Mouse (Mus musculus) CH12.LX (cell line): ENCODE measurements at regions not wholly inside any gene's neighbourhood (a gene's known extent, or its start where the extent isn't known, plus 50 kb on each side); places are given as distances from the start of the nearest gene placed in this dataset.

Experiments used
- DNase-seq: peaks from one replicate; pipeline ENCODE4 v3.0.0-alpha.2; 2013; ENCODE audit errors: extremely low read depth
- H3K27ac ChIP-seq: 2 replicates; pipeline ENCODE4 v1.5.1; 2012; ENCODE audit warnings: low read depth, mild to moderate bottlenecking, control low read depth, moderate library complexity; ENCODE audit not compliant: insufficient read depth
- H3K27me3 ChIP-seq: replicated peaks from 2 replicates; pipeline ENCODE3; 2012; ENCODE audit warnings: inconsistent platforms
- H3K36me3 ChIP-seq, 2 experiments: replicated peaks in 1 of 2; 2 replicates each; pipeline versions ENCODE3 to v1.6.1; 2012; ENCODE audit warnings: inconsistent platforms in 1 of 2, low read length in 1 of 2, mild to moderate bottlenecking in 1 of 2, mixed read lengths in 1 of 2, moderate library complexity in 1 of 2; ENCODE audit not compliant: control insufficient read depth in 1 of 2, insufficient read depth in 1 of 2
- H3K4me1 ChIP-seq, 2 experiments: 2 replicates each; pipeline ENCODE4 v1.6.1; 2012; ENCODE audit warnings: inconsistent platforms in 1 of 2, moderate library complexity in 1 of 2; ENCODE audit not compliant: insufficient read depth in 2 of 2, control insufficient read depth in 1 of 2
- H3K4me2 ChIP-seq: 2 replicates; pipeline ENCODE4 v1.6.1; 2012; ENCODE audit warnings: low read depth, mild to moderate bottlenecking, control low read depth; ENCODE audit not compliant: poor library complexity, insufficient read depth, severe bottlenecking
- H3K4me3 ChIP-seq, 3 experiments: fragments of 150-350 bp in 1 of 3; sonication (generic) in 1 of 3; replicated peaks in 1 of 3; 2 replicates each; pipeline versions ENCODE3 to v1.5.1; 2011 to 2012; ENCODE audit warnings: low read depth in 2 of 3, low read length in 2 of 3, mild to moderate bottlenecking in 2 of 3, moderate library complexity in 2 of 3, control low read depth in 1 of 3, improper control_type of control experiment in 1 of 3, inconsistent platforms in 1 of 3, mixed read lengths in 1 of 3; ENCODE audit not compliant: poor library complexity in 1 of 3
- H3K79me2 ChIP-seq: replicated peaks from 2 replicates; pipeline ENCODE4 v1.6.1; 2012; ENCODE audit warnings: mild to moderate bottlenecking, moderate library complexity; ENCODE audit not compliant: control insufficient read depth, poor library complexity, insufficient read depth, severe bottlenecking; ENCODE audit errors: extremely low read depth
- H3K9ac ChIP-seq: 2 replicates; pipeline ENCODE4 v1.6.1; 2012; ENCODE audit warnings: low read depth, mild to moderate bottlenecking, control low read depth, moderate library complexity; ENCODE audit not compliant: insufficient read depth
- H3K9me3 ChIP-seq: replicated peaks from 2 replicates; pipeline ENCODE3; 2012; ENCODE audit warnings: low read length, inconsistent platforms, mixed read lengths
- BHLHE40 ChIP-seq: IDR thresholded peaks from 2 replicates; pipeline ENCODE4 v1.6.1; 2011; ENCODE audit warnings: mild to moderate bottlenecking, low read depth, low read length, improper control_type of control experiment
- CTCF ChIP-seq, 2 experiments: IDR thresholded peaks in 1 of 2; conservative IDR thresholded peaks in 1 of 2; 2 replicates each; pipeline ENCODE4 v1.5.1; 2011 to 2012; ENCODE audit warnings: low read depth in 2 of 2, low read length in 2 of 2, improper control_type of control experiment in 1 of 2, inconsistent platforms in 1 of 2, mild to moderate bottlenecking in 1 of 2, moderate library complexity in 1 of 2
- E2F4 ChIP-seq: IDR thresholded peaks from 2 replicates; pipeline ENCODE4 v1.6.1; 2011; ENCODE audit warnings: low read depth, low read length, improper control_type of control experiment; ENCODE audit not compliant: insufficient replicate concordance
- ETS1 ChIP-seq: conservative IDR thresholded peaks from 2 replicates; pipeline ENCODE4 v1.6.1; 2012; ENCODE audit warnings: low read depth, mild to moderate bottlenecking, inconsistent platforms, low read length, improper control_type of control experiment, moderate library complexity
- GABPA ChIP-seq: IDR thresholded peaks from 2 replicates; pipeline ENCODE4 v1.6.1; 2012; ENCODE audit warnings: low read depth, low read length, improper control_type of control experiment, inconsistent platforms; ENCODE audit not compliant: insufficient replicate concordance
- MAX ChIP-seq: IDR thresholded peaks from 2 replicates; pipeline ENCODE4 v1.6.1; 2011; ENCODE audit warnings: low read length, improper control_type of control experiment
- MAZ ChIP-seq: IDR thresholded peaks from 2 replicates; pipeline ENCODE4 v1.6.1; 2012; ENCODE audit warnings: low read depth, mild to moderate bottlenecking, inconsistent platforms, low read length, improper control_type of control experiment, moderate library complexity
- MXI1 ChIP-seq: IDR thresholded peaks from 2 replicates; pipeline ENCODE4 v1.6.1; 2011; ENCODE audit warnings: mild to moderate bottlenecking, low read depth, low read length, improper control_type of control experiment
- NRF1 ChIP-seq: IDR thresholded peaks from 2 replicates; pipeline ENCODE4 v1.6.1; 2014; ENCODE audit warnings: low read depth, mild to moderate bottlenecking, inconsistent platforms, low read length, improper control_type of control experiment, moderate library complexity
- PAX5 ChIP-seq: IDR thresholded peaks from 2 replicates; pipeline ENCODE4 v1.6.1; 2012; ENCODE audit warnings: low read length, inconsistent platforms, mixed read lengths
- POLR2A ChIP-seq: IDR thresholded peaks from 2 replicates; pipeline ENCODE4 v1.6.1; 2011; ENCODE audit warnings: low read depth, mild to moderate bottlenecking, improper control_type of control experiment, low read length
- POLR2AphosphoS2 ChIP-seq: IDR thresholded peaks from 2 replicates; pipeline ENCODE4 v1.6.1; 2011; ENCODE audit warnings: low read depth, low read length, improper control_type of control experiment
- RCOR1 ChIP-seq: conservative IDR thresholded peaks from 2 replicates; pipeline ENCODE4 v1.6.1; 2012; ENCODE audit warnings: low read depth, mild to moderate bottlenecking, inconsistent platforms, low read length, improper control_type of control experiment
- SMC3 ChIP-seq: IDR thresholded peaks from 2 replicates; pipeline ENCODE4 v1.6.1; 2011; ENCODE audit warnings: low read depth, low read length, improper control_type of control experiment
- UBTF ChIP-seq: IDR thresholded peaks from 2 replicates; pipeline ENCODE4 v1.6.1; 2012; ENCODE audit warnings: low read depth, mild to moderate bottlenecking, inconsistent platforms, low read length, improper control_type of control experiment, moderate library complexity
- ZC3H11A ChIP-seq: IDR thresholded peaks from 2 replicates; pipeline ENCODE4 v1.6.1; 2012; ENCODE audit warnings: low read depth, mild to moderate bottlenecking, inconsistent platforms, low read length, improper control_type of control experiment
- ZMIZ1 ChIP-seq: IDR thresholded peaks from 2 replicates; pipeline ENCODE4 v1.6.1; 2012; ENCODE audit warnings: low read depth, mild to moderate bottlenecking, inconsistent platforms, low read length, improper control_type of control experiment
- dilution Hi-C: fragments of 300-500 bp; cut with MboI; formaldehyde crosslinking; loops from 2 replicates; pipeline ENCODE4 v1.14.3; 2020; ENCODE audit warnings: low sequenced_read_pairs; ENCODE audit not compliant: extremely low pct_unique_long_range_greater_than_20kb, extremely low pct_ligation_motif_present
- in situ Hi-C: fragments of 300-500 bp; cut with MboI; formaldehyde crosslinking; loops from 3 replicates; pipeline ENCODE4 v1.14.3; 2019; ENCODE audit warnings: low sequenced_read_pairs, low pct_ligation_motif_present, low pct_unique_long_range_greater_than_20kb, mixed read lengths

DNA sequence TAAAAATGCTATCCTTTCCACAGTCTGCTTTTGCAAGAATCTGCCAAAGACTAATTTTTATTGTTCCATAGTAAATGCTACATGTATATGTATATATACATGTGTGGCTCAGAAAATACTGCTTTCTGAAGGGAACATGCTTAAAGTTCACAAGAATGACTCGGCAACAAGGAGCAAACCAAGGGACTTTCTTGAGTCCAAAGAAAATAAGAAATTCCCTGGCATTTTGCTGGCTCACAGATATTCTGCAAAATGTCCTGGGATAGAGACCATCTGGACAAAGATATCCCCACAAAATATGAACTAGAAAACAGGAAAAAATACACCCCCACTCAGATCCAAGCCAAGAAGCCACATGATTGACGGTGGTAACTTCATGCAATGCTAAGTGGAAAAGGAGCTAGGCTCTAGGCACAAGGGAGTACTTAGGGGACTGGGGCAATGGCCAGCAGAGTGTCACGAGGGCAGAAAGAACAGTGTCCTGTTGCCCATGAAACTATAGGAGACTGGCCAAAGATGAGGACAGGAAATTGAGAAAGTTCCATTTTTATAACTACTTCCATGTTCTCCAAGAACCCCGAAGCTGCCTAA lies 274.3 kb upstream of the Acvr2a start:
- TF ChIP-seq CTCF (conservative IDR thresholded peaks at IDR 0.05 in 1 of 2, IDR thresholded peaks at IDR 0.05 in 1 of 2; ENCODE audit: low read depth in 2 of 2, low read length in 2 of 2) (no peak), MAX (no peak), ETS1 (no peak), ZMIZ1 (no peak), UBTF (no peak), PAX5 (no peak), MXI1 (no peak), POLR2A (no peak), NRF1 (no peak), BHLHE40 (no peak), SMC3 (no peak), RCOR1 (no peak), GABPA (no peak), E2F4 (no peak), POLR2AphosphoS2 (no peak), MAZ (no peak)
- TF ChIP-seq, all 38 proteins: peak for 0
- Histone ChIP-seq H3K4me3 (no peak overlapping the region), H3K27ac (no peak overlapping the region), H3K27me3 (no peaks in the 10 kb centered on the region), H3K36me3 (no peaks in the 10 kb centered on the region), H3K9ac (no peak overlapping the region), H3K79me2 (no peaks in the 10 kb centered on the region), H3K9me3 (no peaks in the 10 kb centered on the region), H3K4me1 (no peaks in the 10 kb centered on the region), H3K4me2 (no peak overlapping the region)
- DNase-seq: no peak
- in situ Hi-C loops (no loop called here), dilution Hi-C loops (no loop called here)

DNA sequence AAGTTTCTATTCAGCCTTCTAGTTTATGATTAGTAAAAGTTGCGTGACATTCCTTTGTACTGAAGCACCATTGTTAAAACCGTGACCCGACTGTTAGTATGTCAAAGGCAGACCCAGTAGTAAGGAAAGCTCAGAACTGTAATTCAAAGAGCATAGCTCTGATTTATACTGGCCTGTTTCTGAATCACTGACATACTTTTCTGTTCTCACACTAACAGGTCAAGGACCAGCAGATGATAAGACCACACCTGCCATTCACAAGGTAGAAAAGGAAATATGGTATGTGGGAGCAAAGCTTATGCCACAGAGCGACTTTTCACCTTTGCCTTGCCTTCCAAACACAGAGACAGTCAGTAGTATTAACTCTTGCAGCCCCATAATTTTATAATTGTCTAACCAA lies 269.5 kb upstream of the Acvr2a start:
- Histone ChIP-seq H3K27ac (no peak overlapping the region), H3K79me2 (no peaks in the 10 kb centered on the region), H3K9me3 (no peaks in the 10 kb centered on the region), H3K4me2 (no peak overlapping the region), H3K27me3 (no peaks in the 10 kb centered on the region), H3K9ac (no peak overlapping the region), H3K4me1 (no peaks in the 10 kb centered on the region), H3K36me3 (no peaks in the 10 kb centered on the region), H3K4me3 (no peak overlapping the region)
- dilution Hi-C loops: no loop called here
- in situ Hi-C loops: no loop called here
- DNase-seq: no peak
- TF ChIP-seq UBTF (no peak), GABPA (no peak), ZC3H11A (no peak)
